Mouse (Mus musculus): ENCODE measurements around the gene Pabpn1l. TPM values are rescaled to one million over a fixed set of nuclear protein-coding genes. Genes with fewer than 3 reads are reported as not detected.
A peak's percentile ranks its signal among the peaks of the same experiment; 100 is the strongest.
"Not testable (repeated sequence)": the region's sequence is repeated elsewhere in the genome, so short reads cannot be mapped to it uniquely, and the experiment has no call there.

The Pabpn1l gene
- total RNA-seq, 1 experiment from 2014 or later = not detected

DNA sequence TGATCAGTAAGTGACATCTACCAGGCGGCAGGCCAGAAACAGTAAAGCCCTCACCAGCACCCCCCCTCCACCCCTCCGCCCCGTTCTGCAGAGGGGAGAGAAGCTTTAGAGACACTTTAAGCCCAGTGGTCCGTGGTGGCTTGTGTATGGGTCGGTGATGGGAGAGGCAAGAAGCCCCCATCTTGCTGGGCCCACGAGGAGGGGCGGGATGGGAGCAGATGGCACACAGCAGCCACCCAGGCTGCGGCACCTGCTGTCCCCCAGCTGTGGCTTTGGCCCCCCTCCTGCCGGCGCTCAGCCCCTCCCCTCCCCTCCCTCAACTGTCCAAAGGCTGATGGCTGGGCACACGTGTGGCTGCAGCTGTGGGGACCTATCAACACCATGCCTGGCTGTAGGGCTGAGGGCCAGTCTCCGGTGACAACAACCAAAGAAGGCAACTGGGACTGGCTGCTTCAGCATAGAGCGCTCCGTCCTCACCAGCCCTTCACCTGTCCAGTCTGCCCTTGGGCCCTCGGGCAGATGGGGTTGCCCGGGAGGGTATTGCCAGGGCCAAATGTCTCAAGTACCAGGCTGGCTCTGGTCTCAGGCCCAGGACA lies 28.9 kb upstream of the Pabpn1l start:
- ATAC-seq (replicated peaks; ENCODE audit: low read depth, poor library complexity, severe bottlenecking) = no peak

DNA sequence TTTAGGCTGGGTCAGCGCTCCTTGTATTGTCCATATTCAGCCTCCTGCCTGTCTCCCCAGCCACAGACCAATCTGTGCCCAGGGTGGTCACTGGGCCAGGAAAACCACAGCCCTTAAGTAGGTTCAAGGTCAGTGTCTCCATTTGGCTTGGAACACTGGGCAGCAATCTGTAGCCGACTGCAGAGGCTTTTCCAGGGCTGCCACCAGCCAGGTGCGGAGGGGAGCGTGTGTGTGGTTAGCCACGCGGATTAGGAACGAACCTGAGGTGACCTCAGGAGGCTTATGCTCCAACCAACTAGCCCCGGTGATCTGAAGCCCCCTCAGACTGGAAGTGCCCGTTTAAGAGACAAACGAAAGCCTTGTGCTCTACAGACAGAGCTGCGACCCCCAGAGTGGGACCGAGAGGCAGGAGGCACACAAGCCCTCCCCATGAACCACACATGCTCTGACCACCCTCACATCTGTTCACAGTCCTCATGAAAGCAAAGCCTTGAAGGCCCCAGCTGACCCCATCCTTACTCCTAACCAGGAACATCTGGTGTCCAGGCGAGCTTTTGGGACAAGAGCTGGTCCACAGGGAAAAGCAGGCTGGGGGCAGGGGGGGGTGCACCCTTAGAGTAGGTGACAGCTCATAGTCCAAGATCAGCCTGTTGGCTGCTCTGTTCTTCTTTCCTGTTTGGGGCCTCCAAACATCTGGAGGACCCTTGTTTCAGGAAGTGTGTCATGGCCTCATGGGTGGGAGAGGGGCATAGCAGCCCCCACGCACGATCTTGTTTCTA lies 25.8 kb upstream of the Pabpn1l start:
- no peak for ATAC-seq (replicated peaks; ENCODE audit: low read depth, poor library complexity, severe bottlenecking)

DNA sequence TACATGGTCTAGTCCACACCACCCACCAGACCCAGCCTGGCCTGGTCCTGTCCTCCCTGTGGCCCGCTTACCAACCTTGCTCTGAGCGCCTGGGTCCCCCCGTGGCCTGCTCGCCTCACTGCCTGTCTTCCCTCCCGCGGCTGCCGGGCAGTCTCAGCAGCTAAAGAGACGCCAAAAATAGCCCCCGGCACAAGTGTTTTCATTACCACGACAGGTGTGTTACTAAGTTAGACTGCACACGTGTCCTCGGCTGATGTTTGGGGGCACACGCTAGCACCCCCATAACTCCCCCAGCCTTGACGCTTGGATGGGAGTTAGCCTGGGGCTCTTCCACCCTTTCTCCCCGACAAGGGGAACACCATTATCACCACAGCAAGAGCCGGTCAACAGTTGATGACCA lies 23.8 kb upstream of the Pabpn1l start:
- no peak for ATAC-seq (replicated peaks; ENCODE audit: low read depth, poor library complexity, severe bottlenecking)

DNA sequence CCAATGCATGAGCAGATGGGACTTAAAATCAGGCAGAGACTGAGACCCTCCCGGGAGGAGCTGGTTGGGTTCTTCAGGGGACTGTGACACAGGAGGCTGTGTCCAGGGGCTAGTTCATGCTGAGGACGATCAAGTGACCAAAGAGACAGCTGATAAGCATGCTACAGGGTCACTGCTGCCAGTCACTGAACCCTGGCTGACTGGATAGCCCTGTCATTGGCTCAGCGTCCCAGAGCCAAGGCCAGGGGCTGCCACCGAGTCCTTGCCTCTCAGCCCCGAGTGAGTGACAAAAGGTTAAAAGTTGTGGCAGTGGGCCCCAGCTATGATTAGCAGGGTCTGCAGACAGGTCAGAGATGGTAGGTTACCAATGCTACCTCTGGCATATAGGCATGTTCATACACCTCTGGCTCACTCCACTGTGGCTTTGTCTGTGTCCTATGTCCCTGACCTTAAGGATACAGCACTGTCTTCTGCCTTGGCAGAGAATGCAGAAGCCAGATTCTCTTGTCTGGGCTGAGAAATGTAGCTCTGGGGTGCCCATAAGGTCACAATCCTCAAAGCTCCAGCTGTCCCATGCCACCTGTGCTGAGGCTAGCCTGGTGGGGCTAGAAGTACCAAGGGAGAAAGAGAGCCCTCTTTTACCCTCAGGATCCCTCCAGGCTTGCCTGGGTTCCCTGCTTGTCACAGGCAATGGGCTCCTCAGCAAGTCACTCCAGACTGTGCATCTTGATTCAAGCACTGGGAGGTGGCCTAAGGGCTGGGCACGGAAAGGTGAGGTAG lies 21.8 kb upstream of the Pabpn1l start:
- ATAC-seq (replicated peaks; ENCODE audit: low read depth, poor library complexity, severe bottlenecking) = no peak

DNA sequence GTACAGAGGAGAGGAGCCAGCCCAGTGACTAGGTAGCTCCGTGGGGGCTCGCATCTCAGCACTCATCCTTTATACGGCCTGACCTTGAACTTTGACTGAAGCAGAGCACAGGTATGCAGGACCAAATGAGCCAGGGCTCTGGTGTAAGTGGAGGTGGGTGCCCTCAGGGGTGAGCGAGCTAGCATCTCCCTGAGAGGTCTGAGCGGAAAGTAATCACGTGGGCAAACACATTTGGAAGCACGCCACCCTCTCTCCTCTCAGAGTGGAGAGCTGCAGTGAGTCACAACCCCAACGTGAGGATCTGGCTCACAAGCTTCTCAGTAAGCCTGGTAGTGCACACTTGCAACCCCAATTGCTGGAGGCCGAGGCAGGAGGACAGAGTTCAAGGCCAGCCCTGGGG lies 19.5 kb upstream of the Pabpn1l start:
- ATAC-seq (replicated peaks; ENCODE audit: low read depth, poor library complexity, severe bottlenecking) = no peak

DNA sequence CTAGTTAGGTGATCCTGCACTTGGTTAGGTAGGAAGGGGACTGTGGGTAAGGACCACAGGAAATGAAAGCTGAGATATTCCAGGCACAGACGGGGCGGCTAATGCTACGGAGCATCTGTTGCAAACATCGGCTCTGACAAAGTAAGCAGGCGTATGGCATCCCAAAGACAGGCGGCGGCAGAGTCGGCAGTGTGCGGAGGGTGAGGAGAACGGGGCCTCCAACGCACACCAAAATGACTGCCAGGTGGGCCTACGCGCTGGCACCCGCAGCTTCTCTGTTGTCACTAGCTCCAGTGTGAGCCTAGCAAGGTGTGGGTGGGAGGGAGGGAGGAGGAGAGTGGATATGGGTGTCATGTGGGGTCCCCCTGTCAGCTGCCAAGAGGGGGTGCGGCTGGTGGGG lies 18.9 kb upstream of the Pabpn1l start:
- ATAC-seq (replicated peaks; ENCODE audit: low read depth, poor library complexity, severe bottlenecking) = no peak

DNA sequence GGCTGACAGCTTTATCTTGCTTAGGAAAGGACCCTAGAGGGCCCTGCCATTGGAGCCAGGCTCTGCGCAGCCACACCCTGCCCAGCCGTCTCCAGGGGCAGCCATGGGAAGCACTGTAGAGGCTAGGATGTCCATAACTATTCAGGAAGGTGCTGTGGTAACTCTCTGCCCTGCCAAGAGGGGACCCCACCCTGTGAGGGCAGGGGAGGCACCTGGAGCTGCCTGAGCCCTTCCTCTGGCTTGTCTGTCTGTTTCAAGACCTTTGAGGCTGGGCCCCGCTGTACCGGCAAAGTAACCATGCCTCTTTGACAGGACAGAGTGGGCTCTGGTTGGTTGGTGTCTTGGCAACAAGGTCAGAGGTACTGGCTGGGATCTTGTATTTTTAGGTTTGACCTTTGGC lies 18.3 kb upstream of the Pabpn1l start:
- no peak for ATAC-seq (replicated peaks; ENCODE audit: low read depth, poor library complexity, severe bottlenecking)

DNA sequence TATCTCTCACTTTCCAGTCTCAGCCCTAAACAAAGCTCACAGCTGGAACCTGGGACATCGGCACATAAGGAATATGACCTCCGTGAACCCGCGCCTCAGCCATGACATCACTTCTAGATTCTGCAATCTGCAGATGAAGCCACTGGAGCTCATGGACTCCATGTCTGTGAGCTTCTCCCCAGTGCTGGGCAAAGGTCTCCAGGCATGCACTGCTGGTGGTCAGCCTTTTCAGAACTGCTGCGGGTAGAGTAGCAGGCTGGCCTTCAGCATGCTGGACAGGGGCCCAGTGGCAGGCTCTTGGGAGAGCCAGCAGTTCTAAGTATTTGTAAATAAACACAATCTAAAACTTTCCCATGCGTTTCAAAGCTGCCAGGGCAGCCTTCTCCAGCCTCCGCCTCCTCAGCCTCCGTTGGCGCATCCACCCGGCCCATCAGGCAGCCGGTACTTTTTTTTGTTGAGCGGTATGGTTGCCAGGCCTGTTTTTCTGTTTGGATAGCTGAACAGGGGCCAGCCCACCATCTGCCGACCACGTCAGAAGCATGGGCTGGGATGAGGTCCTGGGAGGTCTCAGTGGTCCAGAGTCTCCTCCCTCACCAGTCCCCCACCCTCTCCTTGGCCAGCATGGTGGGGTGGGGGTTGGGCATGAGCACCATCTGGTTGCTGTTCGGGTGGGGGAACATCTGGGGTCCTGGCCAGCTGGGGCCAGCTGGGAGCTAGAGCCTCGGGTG lies 17.1 kb upstream of the Pabpn1l start:
- no peak for ATAC-seq (replicated peaks; ENCODE audit: low read depth, poor library complexity, severe bottlenecking)

DNA sequence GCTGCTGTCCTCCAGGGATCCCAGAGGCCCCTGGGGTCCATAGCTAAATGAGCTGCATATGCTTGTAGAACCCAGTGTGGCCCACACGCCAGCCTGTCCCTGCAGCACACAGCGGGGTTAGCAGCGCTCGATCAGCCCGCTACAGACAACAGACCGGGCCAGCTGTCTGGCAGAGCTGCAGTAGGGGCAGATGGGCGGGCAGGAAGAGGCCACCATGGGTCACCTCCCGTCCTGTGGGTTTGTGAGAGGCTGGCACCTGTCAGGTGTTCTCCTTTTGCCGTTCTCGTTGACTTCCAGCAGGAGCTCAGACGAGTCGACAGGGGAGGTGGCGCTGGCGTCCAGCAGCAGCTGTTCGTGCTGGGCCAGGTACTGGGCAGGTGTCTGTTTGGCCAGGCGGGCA lies 16.1 kb upstream of the Pabpn1l start:
- no peak for ATAC-seq (replicated peaks; ENCODE audit: low read depth, poor library complexity, severe bottlenecking)

DNA sequence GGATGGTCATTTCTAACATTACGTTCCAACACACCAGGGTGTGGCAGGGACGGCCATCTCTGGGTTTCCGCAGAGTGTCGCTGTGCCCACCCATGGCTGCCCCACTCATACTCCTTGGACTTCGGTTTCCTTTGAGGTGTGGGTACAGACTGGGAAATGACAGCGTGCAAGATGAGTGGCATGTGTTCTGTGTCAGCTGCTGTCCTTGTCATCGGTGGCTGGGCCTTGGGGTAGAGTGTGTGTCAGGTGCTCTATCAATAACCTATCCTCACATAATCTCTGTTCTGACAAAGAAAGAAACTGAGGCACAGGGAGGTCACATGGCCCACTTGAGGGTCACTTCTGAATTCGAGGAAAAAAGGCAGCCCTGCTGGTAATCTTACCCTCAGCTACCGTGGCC lies 14.7 kb upstream of the Pabpn1l start:
- ATAC-seq (replicated peaks; ENCODE audit: low read depth, poor library complexity, severe bottlenecking) = no peak

DNA sequence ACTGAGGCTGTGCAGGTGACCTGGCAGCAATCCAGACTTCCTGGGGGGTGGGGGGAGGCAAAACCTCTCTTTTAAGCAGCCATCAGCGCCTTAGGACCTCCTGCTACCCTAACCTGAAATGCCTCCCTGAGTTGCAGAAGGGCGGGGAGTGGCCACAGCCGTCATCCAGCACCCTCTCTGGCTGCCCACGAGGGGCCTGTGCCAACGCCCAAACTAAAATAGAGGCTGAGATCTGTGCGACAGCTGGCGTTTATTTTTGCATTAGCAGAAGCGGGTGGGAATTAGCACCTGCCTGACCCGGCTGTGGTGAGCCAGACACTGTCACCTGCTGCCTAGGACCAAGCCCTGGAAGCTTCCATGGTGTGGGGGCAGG lies 14.2 kb upstream of the Pabpn1l start:
- ATAC-seq (replicated peaks; ENCODE audit: low read depth, poor library complexity, severe bottlenecking) = no peak

DNA sequence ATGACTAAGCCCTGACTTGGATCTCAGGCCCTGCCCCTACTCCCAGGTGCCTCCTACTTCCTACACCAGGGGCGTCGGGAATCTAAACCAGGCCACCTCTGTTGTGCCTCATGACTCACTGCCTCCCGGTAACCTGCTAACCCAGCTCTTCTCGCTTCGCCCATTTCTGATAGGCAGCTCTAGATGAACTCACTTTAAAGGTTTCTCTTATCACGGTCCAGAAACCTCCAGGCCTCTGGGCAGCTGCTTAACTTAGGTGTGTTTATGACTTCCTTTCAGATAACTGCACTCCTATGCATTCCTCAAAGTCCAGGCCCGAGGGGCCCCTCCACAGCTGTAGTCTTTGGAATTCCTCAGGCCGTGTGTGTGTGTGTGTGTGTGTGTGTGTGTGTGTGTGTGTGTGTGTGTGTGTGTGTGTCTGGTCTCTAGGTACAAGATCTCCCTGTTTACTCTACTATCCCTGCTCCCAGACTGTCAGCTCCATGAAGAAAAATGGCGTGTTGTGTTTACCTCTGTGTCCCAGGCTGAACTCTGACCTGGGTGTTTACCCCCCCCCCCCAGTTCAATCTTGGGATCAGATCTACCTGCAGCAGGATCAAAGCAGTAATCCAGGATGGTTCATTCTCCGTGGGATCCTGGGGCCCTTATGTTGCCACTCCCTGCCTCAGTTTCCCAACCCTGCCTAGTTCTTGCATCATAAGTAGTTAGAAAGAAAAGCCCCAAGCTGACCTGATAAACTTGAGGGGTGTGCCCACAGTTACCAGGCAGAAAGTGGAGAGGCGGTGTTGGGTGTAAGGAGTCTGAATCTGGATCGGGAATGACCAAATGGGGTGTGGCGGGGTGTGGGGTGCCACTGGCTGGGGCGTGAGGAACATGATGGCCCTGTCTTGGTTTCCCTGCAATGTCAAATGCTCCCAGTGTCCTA lies 13.6 kb upstream of the Pabpn1l start:
- ATAC-seq (replicated peaks; ENCODE audit: low read depth, poor library complexity, severe bottlenecking) = peak; percentile 20; the same call in 1 of the 2 replicates

DNA sequence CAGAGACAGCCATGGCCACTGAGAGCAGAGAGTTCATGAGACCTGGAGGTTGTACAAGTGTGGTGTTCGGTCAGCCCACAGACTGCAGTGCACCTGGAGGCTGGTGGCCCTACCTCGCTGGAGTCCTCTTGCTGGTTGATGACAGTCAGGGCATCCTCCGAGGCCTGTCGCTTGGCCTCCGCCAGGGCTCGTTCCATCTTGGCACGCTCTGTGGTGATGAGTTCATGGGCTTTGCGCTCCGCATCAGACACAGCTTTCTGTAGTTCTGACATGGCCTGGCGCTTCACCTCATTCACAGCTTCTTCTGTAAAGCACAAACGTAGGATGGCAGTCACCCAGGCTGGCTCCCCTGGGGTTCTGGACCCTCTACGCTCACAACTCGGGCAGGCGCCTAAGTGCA lies 10.7 kb upstream of the Pabpn1l start:
- ATAC-seq (replicated peaks; ENCODE audit: low read depth, poor library complexity, severe bottlenecking) = no peak

DNA sequence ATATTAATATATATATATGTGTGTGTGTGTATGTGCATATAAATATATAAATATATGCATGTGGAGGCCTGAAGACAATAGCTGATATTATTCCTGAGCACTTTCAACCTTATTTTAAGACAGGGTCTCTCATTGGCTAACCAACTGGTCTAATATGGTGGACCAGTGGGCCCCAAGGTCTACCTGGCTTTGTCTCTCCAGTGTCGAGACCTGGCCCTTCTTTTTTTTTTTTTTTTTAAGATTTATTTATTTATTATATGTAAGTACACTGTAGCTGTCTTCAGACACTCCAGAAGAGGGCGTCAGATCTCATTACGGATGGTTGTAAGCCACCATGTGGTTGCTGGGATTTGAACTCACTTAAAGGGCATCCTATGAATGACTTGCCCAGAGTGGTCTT lies 9.6 kb upstream of the Pabpn1l start:
- ATAC-seq (replicated peaks; ENCODE audit: low read depth, poor library complexity, severe bottlenecking) = not testable (repeated sequence)

DNA sequence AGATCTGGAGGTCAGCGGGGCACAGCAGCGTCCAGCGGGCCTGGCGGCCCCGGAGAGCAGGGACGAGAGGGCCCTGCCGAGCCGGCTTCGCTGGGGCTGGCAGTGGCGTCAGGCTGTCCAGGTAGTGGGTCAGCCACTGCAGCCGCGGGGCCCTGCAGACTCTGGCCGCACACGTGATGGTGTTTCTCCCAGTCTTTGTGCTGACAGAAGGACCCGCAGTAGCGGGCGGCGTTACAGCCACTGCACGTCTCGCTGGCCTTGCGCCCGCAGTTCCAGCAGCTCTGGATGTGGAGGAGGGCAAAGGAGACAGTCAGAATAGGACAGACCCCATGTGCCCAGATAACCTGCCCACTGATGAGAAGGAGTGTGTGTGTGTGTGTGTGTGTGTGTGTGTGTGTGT lies 8.2 kb upstream of the Pabpn1l start:
- no peak for ATAC-seq (replicated peaks; ENCODE audit: low read depth, poor library complexity, severe bottlenecking)

DNA sequence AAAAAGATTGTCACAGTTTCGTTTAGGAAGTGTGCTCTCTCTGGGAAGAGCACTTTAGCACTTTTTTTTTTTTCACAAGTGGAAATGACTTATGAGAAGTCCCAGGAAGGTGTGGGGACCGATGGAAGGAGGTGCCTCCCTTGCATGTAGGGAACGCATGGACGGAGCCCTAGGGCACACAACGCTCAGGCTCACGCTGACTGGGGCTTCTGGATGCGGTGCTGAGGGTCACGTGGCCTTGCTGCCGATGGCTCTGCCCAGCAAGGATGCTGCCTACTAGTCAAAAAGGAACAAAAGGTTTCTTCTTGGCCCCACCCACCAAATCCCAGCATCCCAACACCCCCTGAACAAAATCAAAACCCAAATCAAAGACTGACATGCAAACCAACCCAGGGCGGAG lies 6.8 kb upstream of the Pabpn1l start:
- no peak for ATAC-seq (replicated peaks; ENCODE audit: low read depth, poor library complexity, severe bottlenecking)

DNA sequence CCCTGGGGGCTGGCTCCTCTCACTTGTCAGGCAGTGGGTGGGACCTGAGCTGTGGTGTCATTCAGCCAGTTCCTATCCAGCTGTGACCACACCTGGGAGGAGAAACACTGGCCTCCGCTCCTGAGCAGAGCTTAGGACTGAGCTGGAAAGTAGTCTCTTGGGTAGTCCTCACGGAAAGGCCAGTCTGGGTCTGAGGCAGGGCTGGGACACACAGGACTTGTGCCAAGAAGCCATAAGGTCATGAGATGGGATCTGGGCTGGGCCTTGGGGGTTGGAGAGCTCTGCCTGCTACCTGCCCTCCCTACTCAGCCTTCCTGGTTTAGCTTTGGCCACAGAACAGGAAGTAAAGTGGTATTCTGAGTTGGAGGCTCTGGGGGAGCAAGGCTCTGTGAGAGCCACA lies 4.4 kb upstream of the Pabpn1l start:
- ATAC-seq (replicated peaks; ENCODE audit: low read depth, poor library complexity, severe bottlenecking) = peak; percentile 21

DNA sequence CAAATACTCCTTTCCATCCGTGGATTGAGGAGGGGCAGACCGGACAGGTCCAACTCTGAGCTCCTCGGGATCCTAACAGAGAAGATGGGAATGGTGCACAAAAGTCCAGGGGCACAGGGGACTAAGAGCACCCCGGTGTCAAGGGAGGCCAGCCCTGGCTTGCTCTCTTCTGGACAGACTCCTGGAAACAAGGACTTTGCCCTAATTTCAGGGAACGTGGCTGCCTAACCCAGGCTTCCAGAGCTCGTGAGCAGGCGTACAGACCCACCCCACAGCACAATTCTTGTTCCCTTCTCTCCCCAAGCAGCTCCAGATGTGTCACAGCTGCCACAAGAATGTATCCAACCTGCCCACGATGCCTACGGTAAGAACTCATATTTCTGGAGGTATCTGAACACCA lies 3.3 kb upstream of the Pabpn1l start:
- ATAC-seq (replicated peaks; ENCODE audit: low read depth, poor library complexity, severe bottlenecking) = no peak

DNA sequence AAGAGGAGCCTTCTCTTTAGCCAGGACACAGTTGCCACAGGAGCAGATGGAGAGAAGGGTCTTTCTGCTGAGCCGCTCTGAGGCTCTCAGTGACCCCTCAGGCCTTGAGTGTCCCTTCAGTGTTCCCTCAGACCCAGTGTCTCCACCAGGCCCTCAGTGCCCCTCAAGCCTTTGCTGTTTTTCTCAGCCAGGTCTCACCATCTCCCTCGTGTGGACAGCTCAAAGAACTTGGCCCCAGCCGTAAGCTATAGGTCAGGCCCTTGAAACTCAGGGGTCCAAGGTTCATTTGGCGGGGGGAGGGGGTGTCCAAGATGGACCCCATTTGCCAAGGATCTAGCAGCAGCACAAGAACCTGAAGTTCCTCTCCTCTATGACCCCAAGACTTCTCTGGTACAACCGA lies 2.1 kb upstream of the Pabpn1l start:
- no peak for ATAC-seq (replicated peaks; ENCODE audit: low read depth, poor library complexity, severe bottlenecking)

Measured in common myeloid progenitor, adult 5-6 weeks (primary cell).